Mouse (Mus musculus) liver, embryonic 14.5 days (tissue): ENCODE measurements at regions not wholly inside any gene's neighbourhood (a gene's known extent, or its start where the extent isn't known, plus 50 kb on each side); places are given as distances from the start of the nearest gene placed in this dataset.
"Not testable (repeated sequence)": the region's sequence is repeated elsewhere in the genome, so short reads cannot be mapped to it uniquely, and the experiment has no call there.

ENCODE experiments used
- ATAC-seq: fragments of 200-750 bp; cut with Nextera tagmentation; 2 replicates; pipeline ENCODE4 v1.8.0; 2017; ENCODE audit warnings: moderate number of reproducible peaks, mild to moderate bottlenecking, moderate library complexity; ENCODE audit not compliant: insufficient read depth
- DNase-seq, 3 experiments: peaks; one replicate each; pipeline ENCODE4 v3.0.0-alpha.2; 2012 to 2013; ENCODE audit warnings: low read depth in 3 of 3, low spot score in 3 of 3
- H3K27ac ChIP-seq: fragments of 300-500 bp; sonication (generic); 2 replicates; pipeline ENCODE4 v1.5.1; 2014; ENCODE audit warnings: moderate library complexity, mild to moderate bottlenecking, control low read depth, inconsistent platforms
- H3K27me3 ChIP-seq: fragments of 300-500 bp; sonication (generic); 2 replicates; pipeline ENCODE4 v1.6.1; 2014; ENCODE audit warnings: mild to moderate bottlenecking, low read length, moderate library complexity; ENCODE audit not compliant: control insufficient read depth, insufficient read depth
- H3K36me3 ChIP-seq: fragments of 300-500 bp; sonication (generic); replicated peaks from 2 replicates; pipeline ENCODE4 v1.6.1; 2014; ENCODE audit warnings: low read depth; ENCODE audit not compliant: control insufficient read depth, insufficient read depth
- H3K4me1 ChIP-seq, 2 experiments: fragments of 200-500 bp in 1 of 2; fragments of 300-500 bp in 1 of 2; sonication (generic) in 1 of 2; replicated peaks; 2 replicates each; pipeline ENCODE4 v1.6.1; 2012 to 2014; ENCODE audit warnings: antibody characterized with exemption in 1 of 2, inconsistent platforms in 1 of 2, low read length in 1 of 2; ENCODE audit not compliant: control insufficient read depth in 2 of 2, insufficient read depth in 2 of 2
- H3K4me2 ChIP-seq: fragments of 300-500 bp; sonication (generic); 2 replicates; pipeline ENCODE4 v1.6.1; 2014; ENCODE audit warnings: low read depth, mild to moderate bottlenecking, control low read depth, moderate library complexity
- H3K4me3 ChIP-seq, 2 experiments: fragments of 200-500 bp in 1 of 2; fragments of 300-500 bp in 1 of 2; sonication (generic) in 1 of 2; 2 replicates each; pipeline ENCODE4 v1.5.1; 2012 to 2014; ENCODE audit warnings: low read depth in 2 of 2, low read length in 2 of 2, mild to moderate bottlenecking in 2 of 2, control low read depth in 1 of 2, inconsistent platforms in 1 of 2, moderate library complexity in 1 of 2; ENCODE audit not compliant: insufficient read depth in 1 of 2
- H3K9ac ChIP-seq: fragments of 300-500 bp; sonication (generic); replicated peaks from 2 replicates; pipeline ENCODE4 v1.6.1; 2014; ENCODE audit warnings: mild to moderate bottlenecking, control low read depth, moderate library complexity
- H3K9me3 ChIP-seq: fragments of 300-500 bp; sonication (generic); 2 replicates; pipeline ENCODE4 v1.6.1; 2016; ENCODE audit warnings: low read length, mixed read lengths; ENCODE audit not compliant: control insufficient read depth
- CTCF ChIP-seq: IDR thresholded peaks from 2 replicates; pipeline ENCODE4 v1.5.1; 2016; ENCODE audit warnings: antibody characterized with exemption, low read depth, control low read depth
- EP300 ChIP-seq: IDR thresholded peaks from 2 replicates; pipeline ENCODE4 v1.6.1; 2016; ENCODE audit warnings: antibody characterized with exemption, low read depth
- WGBS: fragments of 180-500 bp; shearing (Covaris S2); extraction: QIAGEN DNeasy Blood & Tissue Kit; methylation state at CpG from one replicate; pipeline ENCODE4 v1.1.7; 2014; ENCODE audit not compliant: insufficient replicate concordance; 5-methylcytosine and 5-hydroxymethylcytosine counted together

GRCm38 (mm10) chr8:114007103-114007502 is 126.3 kb upstream of the Nudt7 start:
- ATAC-seq = no peak

GRCm38 (mm10) chr8:114018364-114018763 is 115.0 kb upstream of the Nudt7 start:
- Histone ChIP-seq H3K4me1 (no peaks in the 10 kb centered on the region), H3K9ac (no peak overlapping the region), H3K9me3 (no peaks in the 10 kb centered on the region), H3K27me3 (no peaks in the 10 kb centered on the region), H3K4me2 (no peak overlapping the region), H3K4me3 (no peak overlapping the region), H3K27ac (no peak overlapping the region), H3K36me3 (no peaks in the 10 kb centered on the region)
- DNase-seq = no peak
- no peak for TF ChIP-seq CTCF
- TF ChIP-seq EP300 = no peak
- 52% methylated on average over 5 of the region's 5 CpGs for WGBS
- no peak for ATAC-seq

More at GRCm38 (mm10) chr8:114007103-114007502, 126.3 kb upstream of the Nudt7 start:
- no peak overlapping the region for H3K9ac ChIP-seq
- no peak for DNase-seq
- WGBS = 70% methylated on average over 10 of the region's 10 CpGs
- H3K4me1 ChIP-seq = no peaks in the 10 kb centered on the region
- TF ChIP-seq EP300 (no peak), CTCF (no peak)
- H3K36me3 ChIP-seq = no peaks in the 10 kb centered on the region
- H3K9me3 ChIP-seq = no peaks in the 10 kb centered on the region
- no peak overlapping the region for H3K27ac ChIP-seq
- no peak overlapping the region for H3K4me2 ChIP-seq
- H3K27me3 ChIP-seq = no peaks in the 10 kb centered on the region
- H3K4me3 ChIP-seq = no peak overlapping the region

GRCm38 (mm10) chr8:114030141-114030540 is 103.2 kb upstream of the Nudt7 start:
- not testable (repeated sequence) for H3K27ac ChIP-seq

GRCm38 (mm10) chr8:114052426-114052825 is 80.9 kb upstream of the Nudt7 start:
- Histone ChIP-seq H3K9me3 (no peaks in the 10 kb centered on the region), H3K4me2 (no peak overlapping the region), H3K27me3 (no peaks in the 10 kb centered on the region), H3K27ac (no peak overlapping the region), H3K4me1 (no peaks in the 10 kb centered on the region), H3K36me3 (no peaks in the 10 kb centered on the region), H3K4me3 (no peak overlapping the region), H3K9ac (no peak overlapping the region)
- TF ChIP-seq EP300 = no peak
- TF ChIP-seq CTCF = no peak
- no peak for ATAC-seq
- 56% methylated on average over 8 of the region's 8 CpGs for WGBS
- DNase-seq = no peak

More at GRCm38 (mm10) chr8:114030141-114030540, 103.2 kb upstream of the Nudt7 start:
- not testable (repeated sequence) for H3K27me3 ChIP-seq, H3K9me3 ChIP-seq, H3K4me2 ChIP-seq, ATAC-seq, H3K36me3 ChIP-seq, H3K4me3 ChIP-seq, DNase-seq, H3K9ac ChIP-seq, H3K4me1 ChIP-seq
- WGBS = 70% methylated on average over 9 of the region's 9 CpGs

- Histone ChIP-seq H3K9ac (no peak overlapping the region), H3K4me2 (no peak overlapping the region), H3K4me3 (no peak overlapping the region), H3K27ac (no peak overlapping the region), H3K36me3 (no peaks in the 10 kb centered on the region), H3K9me3 (no peaks in the 10 kb centered on the region), H3K4me1 (no peaks in the 10 kb centered on the region), H3K27me3 (no peaks in the 10 kb centered on the region)
- ATAC-seq (no peak), DNase-seq (no peak)
- no peak for TF ChIP-seq CTCF
- TF ChIP-seq EP300 = no peak
Measured at GRCm38 (mm10) chr8:114063566-114063965, 69.8 kb upstream of the Nudt7 start.

GRCm38 (mm10) chr8:114072330-114072729 is 61.0 kb upstream of the Nudt7 start:
- Histone ChIP-seq H3K36me3 (no peaks in the 10 kb centered on the region), H3K4me1 (no peaks in the 10 kb centered on the region)

More at GRCm38 (mm10) chr8:114072330-114072729, 61.0 kb upstream of the Nudt7 start:
- Histone ChIP-seq H3K4me2 (no peak overlapping the region), H3K9ac (no peak overlapping the region), H3K9me3 (no peaks in the 10 kb centered on the region), H3K4me3 (no peak overlapping the region), H3K27ac (no peak overlapping the region), H3K27me3 (no peaks in the 10 kb centered on the region)
- TF ChIP-seq EP300 (no peak), CTCF (no peak)
- 71% methylated on average over 8 of the region's 8 CpGs for WGBS
- ATAC-seq (no peak), DNase-seq (no peak)
